Mouse (Mus musculus) bone marrow macrophage, adult 2 months (primary cell): Measurements from ENCODE around the gene Mettl24.

Source experiments
- CTCF ChIP-seq: IDR thresholded peaks from 2 replicates; pipeline ENCODE4 v1.5.1; 2012; ENCODE audit warnings: low read depth, mild to moderate bottlenecking, low read length, moderate library complexity
- POLR2A ChIP-seq: IDR thresholded peaks from 2 replicates; pipeline ENCODE4 v1.6.1; 2012; ENCODE audit warnings: mild to moderate bottlenecking, low read depth, low read length, borderline replicate concordance

DNA sequence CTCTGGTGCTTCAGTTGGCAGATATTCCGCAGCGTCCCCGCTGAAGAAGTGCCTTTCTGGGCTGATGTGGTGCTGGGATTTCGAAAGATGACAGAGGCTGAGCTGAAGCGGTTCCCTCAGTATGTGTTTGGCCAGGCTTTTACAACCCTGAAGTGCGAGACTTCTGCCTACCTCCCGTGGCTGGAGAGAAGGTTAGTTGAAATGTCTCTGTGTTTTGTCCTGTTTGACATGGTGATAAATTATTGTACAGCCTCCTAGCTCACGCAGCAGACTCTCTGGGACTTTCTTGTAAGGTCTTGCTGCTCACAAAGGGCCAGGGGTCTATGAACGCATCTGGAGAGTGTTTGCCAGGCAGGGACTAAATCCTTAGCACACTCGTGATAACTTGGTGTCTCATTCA is 45.8 kb upstream of the Mettl24 start:
- TF ChIP-seq CTCF = no peak
- TF ChIP-seq POLR2A = no peak
